Mouse (Mus musculus) ES-Bruce4 (cell line): ENCODE results near the gene Sytl1.

Experiments
- CTCF ChIP-seq: IDR thresholded peaks from one replicate; pipeline ENCODE4 v1.8.1; 2011; ENCODE audit warnings: low read depth, low read length
- EP300 ChIP-seq: IDR thresholded peaks from 2 replicates; pipeline ENCODE4 v1.6.1; 2011; ENCODE audit warnings: low read depth, low read length; ENCODE audit not compliant: insufficient read depth
- POLR2A ChIP-seq: IDR thresholded peaks from one replicate; pipeline ENCODE4 v1.8.1; 2011; ENCODE audit warnings: low read length; ENCODE audit not compliant: insufficient read depth

GRCm38 (mm10) chr4:133262882-133263281 lies at the start of gene Sytl1:
- peak; percentile 0 for TF ChIP-seq CTCF
- TF ChIP-seq POLR2A, result no peak
- no peak for TF ChIP-seq EP300
